Mouse (Mus musculus) left cerebral cortex, postnatal 25 days (tissue): Measurements from ENCODE around the gene Dnajc3. TPM values are rescaled to one million over a fixed set of nuclear protein-coding genes. Genes with fewer than 3 reads are reported as not detected.

ENCODE experiments used
- DNase-seq, 2 experiments: peaks; one replicate each; pipeline ENCODE4 v3.0.0; 2022; ENCODE audit warnings: low spot score in 2 of 2, mixed read lengths in 1 of 2
- intact Hi-C: fragments of 180-260 bp; cut with DNase I; formaldehyde crosslinking; loops from one replicate; pipeline ENCODE4 v1.15.1; 2025
- total RNA-seq, 2 experiments: library from RNA; stranded (reverse); gene quantifications; 2 replicates each; pipeline ENCODE4 v1.2.3; 2021

Dnajc3 gene
- 10 to 100 TPM; 39.5 to 41.3 TPM for total RNA-seq

DNA sequence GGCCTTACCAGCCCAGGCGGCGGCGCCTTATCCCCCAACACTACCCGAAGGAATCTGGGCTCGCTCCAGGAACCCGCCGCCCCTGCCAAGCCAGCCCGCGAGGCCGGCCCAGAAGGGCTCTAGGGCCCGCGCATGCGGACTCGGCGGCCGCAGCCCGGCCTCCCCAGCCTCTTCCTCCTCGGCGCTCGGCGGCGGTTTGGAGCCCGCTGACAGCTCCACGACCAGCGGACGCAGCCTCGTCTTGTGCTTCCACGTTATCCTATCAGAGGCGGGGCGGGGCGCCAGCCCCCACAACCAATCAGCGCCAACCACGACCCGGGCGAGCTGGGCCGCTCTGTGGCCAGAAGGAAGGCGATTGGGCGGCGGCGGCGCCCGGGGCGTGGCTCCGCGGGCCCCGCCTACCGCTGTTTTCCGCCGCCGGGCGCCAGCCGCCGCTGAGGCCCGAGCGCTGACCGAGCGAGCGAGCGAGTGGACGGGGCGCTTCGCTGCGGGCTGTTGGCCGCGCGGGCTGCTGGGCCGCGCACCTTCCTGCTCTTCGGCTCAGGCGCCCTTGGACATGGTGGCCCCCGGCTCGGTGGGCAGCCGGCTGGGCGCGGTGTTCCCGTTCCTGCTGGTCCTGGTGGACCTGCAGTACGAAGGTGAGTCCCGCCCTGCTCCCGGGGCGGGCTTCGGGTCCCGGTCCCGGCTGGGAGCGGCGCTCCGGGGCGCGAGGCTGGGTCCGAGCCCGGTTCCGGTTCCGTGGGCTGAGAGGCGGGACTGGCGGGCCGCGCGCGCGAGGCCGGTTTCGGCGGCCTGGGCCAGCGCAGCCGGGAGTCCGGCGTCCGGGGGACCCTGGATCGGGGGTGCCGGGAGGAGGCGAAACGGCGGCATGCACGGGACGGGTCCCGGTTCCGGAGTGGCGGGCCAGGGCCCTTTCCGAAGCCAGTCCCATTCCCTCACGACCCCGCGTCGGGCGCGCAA lies at the start of gene Dnajc3:
Gene Dnajc3, plus strand, starts transcription at position 444 of the 960 bp plus-strand sequence.
- intact Hi-C loops: loop anchor here (1.0 kb wide), 1 partner anchor 13 kb away; the partner anchor contains the start of gene Dzip1
- DNase-seq: peak; percentile 100

DNA sequence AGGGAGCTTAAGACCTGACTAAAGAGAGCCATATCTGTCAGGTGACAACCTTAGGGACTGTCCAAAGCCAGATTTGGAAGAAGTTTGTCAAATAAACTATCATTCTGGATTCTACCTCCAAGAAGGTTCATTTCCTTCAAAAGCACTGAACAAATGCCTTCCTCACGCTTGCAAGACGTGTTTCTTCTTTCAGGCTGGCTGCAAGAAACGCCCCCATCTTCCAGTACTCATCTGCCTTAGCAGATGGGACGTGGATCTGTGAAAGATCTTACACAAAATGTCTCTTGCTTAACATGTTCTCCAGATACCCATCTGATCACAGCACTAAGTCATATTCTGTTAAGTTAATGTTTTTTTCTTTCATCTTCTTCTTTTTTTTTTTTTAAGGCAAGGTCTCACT lies 47.7 kb upstream of the Dnajc3 start:
- DNase-seq: peak; percentile 68 to 94
- intact Hi-C loops: loop anchor here (1.0 to 10.0 kb wide), 3 partner anchors 35 to 275 kb away; partner anchors contain the start of gene Dzip1

DNA sequence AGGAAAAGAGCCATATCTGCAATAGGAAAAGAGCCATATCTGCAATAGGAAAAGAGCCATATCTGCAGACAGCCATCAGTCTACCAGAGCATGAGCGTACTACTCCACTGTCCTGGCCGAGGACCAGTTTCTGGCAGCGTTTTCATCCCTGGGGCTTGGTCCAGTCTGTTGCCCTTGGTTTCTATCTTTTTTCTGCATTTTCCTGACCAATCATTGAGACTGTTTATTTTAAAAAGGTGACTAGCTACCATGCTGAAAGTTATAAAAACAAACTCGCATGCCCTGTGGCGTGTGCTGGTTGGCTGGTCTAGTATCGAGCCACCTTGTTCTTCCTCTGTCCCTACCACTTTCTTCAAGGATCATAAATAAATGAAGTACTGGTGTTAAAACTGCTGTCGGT lies 42.5 kb upstream of the Dnajc3 start:
- intact Hi-C loops: loop anchor here (10.0 kb wide), 1 partner anchor 280 kb away; no protein-coding TSS in a partner anchor
- no peak for DNase-seq

DNA sequence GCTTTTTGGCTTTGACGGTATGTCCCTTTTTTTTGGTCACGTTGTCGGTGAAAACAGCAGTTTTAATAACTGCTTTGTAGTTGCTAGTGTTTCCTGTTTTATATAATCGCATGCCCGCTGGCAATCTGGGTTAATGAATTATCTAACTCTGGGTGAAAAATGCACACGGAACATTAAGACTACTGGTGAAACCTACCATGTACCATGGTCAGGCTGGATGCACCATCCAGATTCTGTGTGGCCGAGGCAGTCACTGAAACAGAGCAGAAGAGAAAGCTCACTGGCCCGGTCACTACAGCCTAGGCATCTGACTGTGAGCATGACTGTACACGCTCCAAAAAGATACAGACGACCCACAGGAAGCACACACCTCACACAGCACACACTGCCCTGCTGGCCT lies 42.1 kb upstream of the Dnajc3 start:
- intact Hi-C loops: loop anchor here (10.0 kb wide), 1 partner anchor 281 kb away; no protein-coding TSS in a partner anchor
- DNase-seq: no peak

DNA sequence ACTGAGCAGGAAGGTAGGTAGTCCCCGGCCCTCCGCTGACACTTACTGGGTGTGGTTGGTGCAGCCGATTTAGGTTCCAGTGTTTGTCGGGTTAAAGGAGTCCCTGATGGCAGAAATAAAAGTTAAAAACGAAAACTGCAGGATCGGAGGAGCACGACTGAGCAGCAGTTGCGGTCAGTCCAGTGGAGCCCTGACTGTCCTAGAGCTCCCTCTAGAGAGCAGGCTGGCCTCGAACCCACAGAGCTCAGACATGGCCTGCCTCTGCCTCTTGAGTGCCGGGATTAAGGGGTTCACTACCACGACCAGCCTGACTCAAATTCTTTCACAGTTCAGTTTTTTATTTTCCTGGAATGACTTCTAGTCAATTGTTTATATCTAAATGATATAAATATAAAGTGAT lies 37.8 kb upstream of the Dnajc3 start:
- no peak for DNase-seq
- intact Hi-C loops: loop anchor here (10.0 kb wide), 1 partner anchor 285 kb away; no protein-coding TSS in a partner anchor

DNA sequence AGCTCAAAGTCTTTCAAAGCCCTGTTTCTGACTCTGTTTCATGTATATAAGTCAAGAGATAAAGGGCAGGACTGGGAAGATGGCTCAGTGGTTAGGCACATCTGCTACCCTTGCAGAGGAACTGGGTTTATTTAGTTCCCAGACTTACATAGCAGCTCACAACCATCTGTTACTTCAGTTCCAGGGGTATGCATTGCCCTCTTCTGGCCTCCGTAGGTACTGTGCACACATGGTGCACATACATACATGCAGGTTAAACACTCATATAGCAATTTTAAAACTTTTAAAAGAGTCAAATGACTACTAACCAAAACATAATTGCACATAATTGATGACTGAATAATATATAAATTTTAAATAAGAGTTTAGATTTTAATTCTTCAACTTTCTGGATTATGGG lies 36.9 kb upstream of the Dnajc3 start:
- intact Hi-C loops: no loop called here
- no peak for DNase-seq

DNA sequence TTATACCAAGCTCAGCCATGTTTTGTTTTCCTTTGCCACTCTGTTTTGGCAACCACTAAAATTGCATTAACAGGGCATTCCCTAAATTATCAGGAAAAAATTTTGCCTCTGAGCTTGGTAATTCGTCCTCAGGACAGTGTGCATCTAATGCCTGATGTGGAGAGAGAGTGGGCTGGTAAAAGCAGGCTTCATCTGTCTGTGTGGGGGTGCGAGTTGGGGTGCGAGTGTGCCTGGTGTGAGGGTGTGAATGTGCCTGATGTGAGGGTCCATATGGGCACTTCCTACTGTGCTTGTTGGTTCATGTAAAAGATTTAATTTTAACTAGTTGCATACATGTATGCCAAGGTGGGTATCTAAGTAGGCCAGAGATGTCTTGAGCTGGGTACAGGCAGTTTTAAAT lies 34.4 kb upstream of the Dnajc3 start:
- DNase-seq: peak in 1 of 2 experiments; percentile 68
- intact Hi-C loops: no loop called here

DNA sequence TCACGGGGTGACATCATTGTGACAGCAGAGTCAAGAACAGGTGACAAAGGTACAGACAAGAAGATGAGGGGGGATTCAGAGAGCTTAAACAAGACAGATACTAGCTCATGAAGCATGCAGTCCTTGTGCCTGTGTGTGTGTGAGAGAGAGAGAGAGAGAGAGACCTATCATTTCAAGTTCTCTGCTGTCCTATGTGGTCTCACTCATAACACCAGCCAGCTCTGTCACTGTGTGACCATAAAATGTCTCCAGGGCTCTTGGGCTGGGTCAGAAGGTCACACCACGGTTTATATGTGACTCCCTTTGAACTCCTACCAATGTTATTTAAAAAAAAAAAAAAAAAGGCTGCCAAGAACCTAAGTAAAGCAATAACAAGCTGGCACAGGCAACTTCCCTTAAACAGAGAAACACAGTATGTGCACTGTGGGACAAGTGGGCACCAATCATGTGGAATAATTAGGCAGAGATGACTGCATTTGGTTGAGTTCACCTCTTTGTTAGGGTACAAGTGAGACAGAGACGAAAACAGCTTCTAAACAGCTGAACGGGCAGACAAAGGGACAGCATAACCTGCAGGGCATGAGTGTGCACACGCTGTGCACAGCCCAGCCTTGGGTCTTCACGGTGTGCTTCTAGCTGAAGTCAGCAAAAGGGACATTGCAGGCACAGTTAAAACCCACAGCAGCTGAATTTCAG lies 33.8 kb upstream of the Dnajc3 start:
- no peak for DNase-seq
- intact Hi-C loops: no loop called here

DNA sequence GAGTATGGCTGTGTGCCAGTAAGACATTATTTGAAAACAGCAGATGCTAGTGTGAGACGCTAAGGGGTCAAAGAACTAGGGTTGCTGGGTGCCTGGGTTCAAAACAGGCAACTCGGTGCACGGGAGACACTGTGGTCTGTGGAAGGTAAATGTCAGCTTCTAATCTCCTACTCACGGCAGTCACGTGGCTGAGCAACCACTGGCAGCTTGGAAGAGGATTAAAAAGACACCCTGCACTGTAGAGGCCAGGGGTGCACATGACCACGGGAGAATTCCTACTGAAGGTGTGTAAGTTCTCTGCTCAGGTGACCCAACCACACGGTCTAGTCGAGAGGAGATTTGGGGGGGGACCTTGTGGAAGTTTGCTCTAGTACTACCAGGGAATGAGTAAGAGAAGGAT lies 30.2 kb upstream of the Dnajc3 start:
- no peak for DNase-seq
- intact Hi-C loops: no loop called here

DNA sequence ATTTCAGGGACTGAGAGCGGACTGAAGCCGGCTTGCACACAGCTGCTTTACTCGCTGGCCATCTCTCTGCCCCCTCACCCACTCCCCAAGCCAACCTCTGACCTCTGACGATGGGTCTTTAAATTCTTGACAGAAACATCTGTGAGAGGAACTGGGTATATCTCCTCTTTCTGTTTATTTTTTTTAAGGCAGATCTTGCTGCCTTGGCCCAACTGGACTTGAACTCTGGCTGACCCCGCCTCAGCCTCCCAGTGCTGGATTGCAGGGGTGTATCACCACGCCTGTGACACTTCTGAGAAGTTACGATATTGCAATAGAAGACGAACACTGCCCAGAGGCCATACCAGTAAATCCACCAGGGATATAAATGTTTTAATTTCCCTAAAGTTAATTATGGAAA lies 27.9 kb upstream of the Dnajc3 start:
- DNase-seq: no peak
- intact Hi-C loops: loop anchor here (5.0 kb wide), 1 partner anchor 117 kb away; no protein-coding TSS in a partner anchor

DNA sequence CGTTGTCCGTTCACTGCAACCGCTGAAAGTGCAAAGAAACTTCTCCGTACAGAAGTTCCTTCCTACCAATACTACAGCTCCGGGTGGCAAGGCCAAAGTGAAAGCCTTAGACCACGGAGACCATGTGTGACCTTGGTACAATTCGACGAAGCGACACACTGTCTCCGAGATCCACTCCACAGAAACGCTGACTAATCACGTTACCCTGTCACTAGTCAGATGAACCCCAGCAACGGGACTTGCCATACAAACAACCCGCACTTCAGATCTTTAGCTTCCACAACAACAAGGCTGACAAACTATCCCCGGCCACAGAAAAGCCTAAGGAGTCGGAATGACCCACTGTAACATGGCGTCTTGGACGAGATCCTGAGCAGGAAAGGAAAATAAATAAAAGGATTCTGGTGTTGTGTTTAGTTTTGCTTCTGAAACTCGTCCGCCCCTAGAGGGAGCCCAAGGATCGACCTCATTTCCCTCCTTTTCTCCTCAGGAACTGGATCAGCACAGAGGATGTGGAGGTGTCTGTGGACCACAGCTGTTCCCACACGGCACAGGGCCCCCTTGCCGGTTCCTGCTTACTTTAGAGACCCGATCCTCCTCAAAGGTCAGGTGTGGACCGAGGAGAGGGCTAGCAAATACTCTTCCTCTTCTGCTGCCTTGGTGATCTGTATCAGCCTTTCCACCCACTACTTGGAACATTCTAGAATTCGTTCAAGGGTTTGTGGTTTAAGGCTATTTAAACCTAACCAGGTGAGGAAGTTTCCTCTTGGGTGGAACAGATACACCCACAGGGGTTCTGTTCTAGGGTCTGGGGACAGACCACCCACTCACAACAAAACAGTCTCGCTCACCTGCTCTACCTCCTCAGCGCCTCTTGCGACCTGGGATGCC lies 27.2 kb upstream of the Dnajc3 start:
- intact Hi-C loops: loop anchor here (5.0 kb wide), 1 partner anchor 117 kb away; no protein-coding TSS in a partner anchor
- peak; percentile 73 to 82 for DNase-seq

DNA sequence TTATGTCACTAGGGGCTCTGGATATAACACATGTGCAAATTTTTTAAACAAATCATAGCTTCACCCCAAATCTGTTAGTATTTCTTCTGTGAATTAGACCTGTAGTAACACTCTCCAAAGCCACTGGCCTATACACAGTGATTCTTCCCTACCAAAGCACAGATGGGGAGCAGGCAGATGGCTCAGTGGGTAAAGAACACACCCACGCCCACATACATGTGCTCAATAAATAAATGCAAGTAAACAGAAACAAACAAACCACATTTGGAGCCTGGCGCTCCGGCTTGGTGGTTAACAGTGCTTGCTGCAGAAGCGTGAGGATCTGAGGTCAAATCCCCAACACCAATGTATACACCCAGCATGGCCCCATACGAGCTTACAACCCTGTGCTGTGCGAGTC lies 26.3 kb upstream of the Dnajc3 start:
- no peak for DNase-seq
- intact Hi-C loops: loop anchor here (5.0 kb wide), 1 partner anchor 116 kb away; no protein-coding TSS in a partner anchor

DNA sequence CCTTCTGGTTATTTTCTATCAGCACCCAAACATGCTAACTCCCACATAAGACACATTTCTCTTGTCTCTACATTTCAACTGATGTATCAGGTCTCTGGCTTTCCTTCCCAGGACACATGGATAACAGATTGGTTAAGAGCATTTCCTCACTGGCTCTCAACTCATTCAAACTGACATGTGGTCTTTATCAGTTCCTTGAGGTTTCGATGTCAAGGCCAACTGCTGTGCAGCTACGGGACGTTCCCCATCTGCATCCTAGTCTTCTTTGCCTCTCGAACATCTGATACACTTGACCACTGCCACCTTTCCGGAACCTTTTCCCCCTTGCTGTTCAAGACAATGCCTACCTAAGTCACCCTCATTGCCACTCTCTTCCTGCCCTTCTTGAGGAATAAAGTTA lies 24.1 kb upstream of the Dnajc3 start:
- intact Hi-C loops: loop anchor here (5.0 kb wide), 1 partner anchor 114 kb away; no protein-coding TSS in a partner anchor
- DNase-seq: no peak

DNA sequence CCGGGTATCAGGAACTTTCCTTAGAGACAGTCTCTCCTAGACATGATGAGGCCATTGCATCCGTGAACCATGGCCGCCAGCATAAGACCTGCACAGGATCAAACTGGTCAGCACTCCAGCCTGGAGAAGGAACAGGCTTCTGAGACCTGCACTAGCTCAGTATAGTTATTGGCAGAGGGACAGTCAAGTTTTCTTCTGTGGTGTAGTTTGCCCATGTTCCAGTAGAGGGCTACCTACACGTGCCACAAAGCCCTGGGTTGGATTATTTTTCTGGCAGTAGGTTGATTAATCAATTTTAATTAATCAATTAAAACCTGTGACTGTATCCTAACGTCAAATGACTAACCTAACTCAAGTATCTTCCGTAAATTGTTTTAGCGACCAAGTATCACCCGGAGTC lies 18.8 kb upstream of the Dnajc3 start:
- intact Hi-C loops: no loop called here
- peak in 1 of 2 experiments; percentile 55 for DNase-seq

DNA sequence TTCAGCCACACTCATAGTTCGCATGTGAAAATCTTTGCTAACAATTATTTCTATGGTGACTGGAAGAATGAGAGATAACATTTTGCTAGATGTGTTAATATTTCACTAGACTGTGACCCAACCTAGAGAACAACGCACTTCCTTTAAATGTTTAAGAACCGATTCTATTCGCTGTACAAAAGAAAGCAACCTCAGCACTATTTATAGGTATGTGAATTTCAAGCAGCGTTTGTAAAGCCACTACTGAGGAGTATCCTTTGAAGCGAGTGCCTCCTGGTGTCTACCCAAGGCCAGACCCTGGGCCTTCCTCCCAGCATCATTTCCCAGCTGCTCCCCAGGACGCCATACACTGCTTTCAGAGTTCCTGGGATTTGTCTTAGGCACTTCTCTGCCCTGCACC lies 17.1 kb upstream of the Dnajc3 start:
- intact Hi-C loops: no loop called here

DNA sequence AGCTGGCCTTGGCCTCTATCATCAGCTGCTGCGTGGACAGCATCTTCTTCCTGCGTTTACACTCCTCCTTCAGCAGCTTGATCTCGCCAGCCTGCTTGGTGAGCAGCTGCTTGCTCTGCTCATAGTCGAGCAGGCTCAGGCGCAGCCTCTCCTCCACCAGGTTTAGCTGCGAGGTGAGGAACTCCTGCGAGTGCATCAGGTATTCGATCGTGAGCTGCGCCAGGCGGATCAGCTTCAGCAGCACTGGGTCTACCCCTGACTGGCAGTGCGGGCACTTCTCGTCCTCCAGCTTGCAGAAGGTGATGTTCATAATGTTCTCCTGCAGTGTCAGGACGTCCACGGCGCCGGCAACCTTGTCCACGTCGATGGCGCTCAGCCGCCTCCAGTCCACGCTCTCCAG lies 15.5 kb upstream of the Dnajc3 start:
- DNase-seq: no peak

More for the DNA sequence above, 17.1 kb upstream of the Dnajc3 start:
- no peak for DNase-seq

DNA sequence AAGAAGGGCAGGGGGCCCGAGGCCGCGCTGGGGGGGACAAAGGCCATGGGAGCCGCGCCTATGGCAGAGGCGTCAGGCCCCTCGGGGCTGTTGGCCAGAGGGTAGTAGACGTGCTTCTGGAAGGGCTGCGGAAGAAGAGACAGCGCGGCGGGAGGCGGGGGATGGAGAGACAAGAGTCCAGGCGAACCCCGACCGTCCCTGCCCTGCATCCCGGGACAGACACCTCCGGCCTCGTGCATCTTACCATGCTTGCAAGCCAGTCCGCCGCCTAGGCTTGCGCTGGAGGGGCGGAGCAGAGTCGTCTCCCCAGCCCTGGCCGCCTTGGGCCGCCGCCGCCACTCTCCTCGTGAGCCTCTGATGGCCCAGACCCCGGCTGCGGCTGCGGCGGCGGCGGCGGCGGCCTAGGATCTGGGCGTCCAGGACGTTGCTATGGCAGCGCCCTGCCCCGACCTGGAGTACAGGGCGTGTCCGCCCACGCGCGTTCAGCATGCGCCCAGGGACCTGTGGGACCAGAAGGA lies 15.1 kb upstream of the Dnajc3 start:
- intact Hi-C loops: no loop called here
- no peak for DNase-seq

More for the DNA sequence above, 15.5 kb upstream of the Dnajc3 start:
- intact Hi-C loops: no loop called here

DNA sequence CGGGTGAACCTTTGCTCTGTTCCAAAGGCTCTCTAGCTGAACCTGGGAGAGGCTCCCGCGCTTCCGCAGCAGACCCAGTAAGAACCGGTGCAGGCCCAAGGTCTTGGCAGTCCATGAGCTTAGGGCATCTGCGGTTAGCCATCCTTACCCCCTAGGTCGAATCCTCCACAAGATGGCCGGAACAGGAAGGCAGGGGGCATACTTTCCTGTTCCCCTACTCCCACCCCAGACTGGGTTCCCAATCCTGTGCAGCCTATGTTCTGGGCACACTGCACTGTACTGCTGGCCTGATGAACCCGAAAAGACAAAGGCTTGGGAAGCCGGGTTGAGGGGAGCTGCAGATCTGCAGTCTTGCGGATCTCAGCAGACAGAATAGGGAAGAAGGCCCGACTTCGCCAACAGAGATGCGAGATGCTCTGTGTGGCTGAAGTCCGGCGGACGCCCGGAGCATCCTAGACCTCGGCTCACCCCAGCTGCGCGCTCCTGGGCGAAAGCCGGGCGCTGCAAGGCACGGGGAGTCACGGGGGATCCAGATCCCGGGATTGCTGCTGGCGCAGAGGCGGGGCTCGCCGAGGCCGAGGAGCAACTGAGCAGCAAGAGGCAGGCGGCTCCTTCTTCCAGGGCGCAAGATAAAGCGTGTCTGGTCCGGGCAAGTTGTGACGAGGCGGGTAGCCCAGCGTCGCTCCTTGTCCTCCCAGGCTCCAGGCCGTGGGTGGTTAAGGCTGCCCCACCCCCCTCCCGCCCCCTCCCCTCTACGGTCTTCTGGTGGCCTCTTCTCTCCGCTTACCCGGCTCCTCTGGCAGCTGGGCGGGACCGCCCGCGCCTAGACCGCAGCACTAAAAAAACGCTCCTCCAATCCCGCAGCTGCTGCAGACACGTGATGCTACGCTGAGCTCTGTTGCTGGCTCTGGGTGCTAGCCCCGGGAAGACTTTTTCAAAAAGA lies 12.8 kb upstream of the Dnajc3 start, which contains the start of gene Dzip1:
Gene Dzip1, minus strand, starts transcription at position 788 of the 943 bp plus-strand sequence.
- peak; percentile 84 to 94 for DNase-seq
- intact Hi-C loops: loop anchor here (1.0 kb wide), 2 partner anchors 12 to 35 kb away; partner anchors contain the start of gene Dnajc3
